Mouse (Mus musculus): ENCODE data around the gene Emcn. TPM values are rescaled to one million over a fixed set of nuclear protein-coding genes. Genes with fewer than 3 reads are reported as not detected.

Gene Emcn
- total and polyA plus RNA-seq, 3 experiments = not detected

GRCm38 (mm10) chr3:137298230-137298629, 42.6 kb upstream of the Emcn start:
- Histone ChIP-seq H3K9ac (ENCODE audit: control insufficient read depth, low read depth, low read length, poor library complexity, severe bottlenecking) (no peak overlapping the region), H3K4me3 (ENCODE audit: control insufficient read depth in 1 of 2, insufficient read depth in 1 of 2, low read depth in 2 of 2, low read length in 2 of 2) (no peak overlapping the region), H3K36me3 (ENCODE audit: control insufficient read depth in 1 of 2, insufficient read depth in 2 of 2, low read length in 2 of 2) (no peaks in the 10 kb centered on the region), H3K4me1 (ENCODE audit: control insufficient read depth in 1 of 2, insufficient read depth in 2 of 2, low read length in 2 of 2) (no peaks in the 10 kb centered on the region), H3K9me3 (replicated peaks; ENCODE audit: insufficient read depth, low read length) (no peaks in the 10 kb centered on the region), H3K79me2 (ENCODE audit: control insufficient read depth, insufficient read depth, low read length, poor library complexity) (no peaks in the 10 kb centered on the region), H3K27me3 (ENCODE audit: control insufficient read depth in 1 of 2, insufficient read depth in 2 of 2, low read length in 2 of 2) (no peaks in the 10 kb centered on the region), H3K27ac (ENCODE audit: control insufficient read depth, low read depth, low read length) (no peak overlapping the region)
- no peak for TF ChIP-seq USF1 (IDR thresholded peaks at IDR 0.05; ENCODE audit: low read depth, low read length)
- no peak for TF ChIP-seq ETS1 (IDR thresholded peaks at IDR 0.05; ENCODE audit: low read depth, low read length)
- TF ChIP-seq ELF1 (IDR thresholded peaks at IDR 0.05; ENCODE audit: low read depth, low read length) = no peak
- no peak for TF ChIP-seq RCOR1 (IDR thresholded peaks at IDR 0.05; ENCODE audit: low read depth, low read length)
- TF ChIP-seq USF2 (IDR thresholded peaks at IDR 0.05; ENCODE audit: borderline replicate concordance in 1 of 2, insufficient read depth in 1 of 2, low read depth in 1 of 2, low read length in 2 of 2) = no peak
- TF ChIP-seq NRF1 (IDR thresholded peaks at IDR 0.05; ENCODE audit: insufficient read depth, low read depth, low read length, poor library complexity, severe bottlenecking) = no peak
- TF ChIP-seq TCF12 (IDR thresholded peaks at IDR 0.05; ENCODE audit: low read depth, low read length) = no peak
- TF ChIP-seq E2F4 (IDR thresholded peaks at IDR 0.05; ENCODE audit: borderline replicate concordance, low read depth, low read length) = no peak
- TF ChIP-seq JUND (IDR thresholded peaks at IDR 0.05; ENCODE audit: low read depth, low read length) = no peak
- TF ChIP-seq CHD2 (IDR thresholded peaks at IDR 0.05; ENCODE audit: low read length) = no peak
- no peak for TF ChIP-seq EP300 (IDR thresholded peaks at IDR 0.05; ENCODE audit: low read depth in 1 of 2, low read length in 2 of 2)
- TF ChIP-seq ZMIZ1 (IDR thresholded peaks at IDR 0.05; ENCODE audit: low read depth, low read length) = no peak
- no peak for TF ChIP-seq RAD21 (IDR thresholded peaks at IDR 0.05; ENCODE audit: low read depth, low read length)
- TF ChIP-seq POLR2A (IDR thresholded peaks at IDR 0.05; ENCODE audit: control insufficient read depth in 1 of 2, insufficient read depth in 1 of 2, low read depth in 1 of 2, low read length in 2 of 2, poor library complexity in 1 of 2) = no peak
- no peak for DNase-seq (ENCODE audit: low read depth, low spot score)

- no peak for DNase-seq (ENCODE audit: low read depth, low spot score)
- TF ChIP-seq KAT2A (conservative IDR thresholded peaks at IDR 0.05; ENCODE audit: low read depth, low read length) = no peak
- TF ChIP-seq NRF1 (IDR thresholded peaks at IDR 0.05; ENCODE audit: insufficient read depth, low read depth, low read length, poor library complexity, severe bottlenecking) = no peak
- TF ChIP-seq MEF2A (IDR thresholded peaks at IDR 0.05; ENCODE audit: extremely low read depth, insufficient replicate concordance, low read depth, low read length, poor library complexity, severe bottlenecking) = no peak
- TF ChIP-seq MXI1 (IDR thresholded peaks at IDR 0.05; ENCODE audit: low read depth, low read length) = no peak
- no peak for TF ChIP-seq ZKSCAN1 (IDR thresholded peaks at IDR 0.05; ENCODE audit: low read depth, low read length)
- no peak for TF ChIP-seq CTCF (IDR thresholded peaks at IDR 0.05 in 2 of 3, conservative IDR thresholded peaks at IDR 0.05 in 1 of 3; ENCODE audit: control insufficient read depth in 1 of 3, insufficient read depth in 1 of 3, low read depth in 2 of 3, low read length in 3 of 3, poor library complexity in 1 of 3, severe bottlenecking in 1 of 3)
- no peak for TF ChIP-seq EP300 (IDR thresholded peaks at IDR 0.05; ENCODE audit: low read depth in 1 of 2, low read length in 2 of 2)
- TF ChIP-seq GABPA (IDR thresholded peaks at IDR 0.05; ENCODE audit: low read depth, low read length) = no peak
- TF ChIP-seq ZC3H11A (IDR thresholded peaks at IDR 0.05; ENCODE audit: low read depth, low read length) = no peak
- no peak for TF ChIP-seq CHD1 (IDR thresholded peaks at IDR 0.05; ENCODE audit: low read depth, low read length)
- no peak for TF ChIP-seq E2F4 (IDR thresholded peaks at IDR 0.05; ENCODE audit: borderline replicate concordance, low read depth, low read length)
- TF ChIP-seq ETS1 (IDR thresholded peaks at IDR 0.05; ENCODE audit: low read depth, low read length) = no peak
- no peak for TF ChIP-seq MAX (IDR thresholded peaks at IDR 0.05; ENCODE audit: low read length)
- TF ChIP-seq UBTF (IDR thresholded peaks at IDR 0.05; ENCODE audit: borderline replicate concordance, insufficient read depth, low read depth, low read length) = no peak
- no peak for TF ChIP-seq BHLHE40 (IDR thresholded peaks at IDR 0.05; ENCODE audit: borderline replicate concordance, low read depth, low read length)
- H3K27me3 ChIP-seq (ENCODE audit: control insufficient read depth in 1 of 2, insufficient read depth in 2 of 2, low read length in 2 of 2) = no peaks in the 10 kb centered on the region
- no peaks in the 10 kb centered on the region for H3K9me3 ChIP-seq (replicated peaks; ENCODE audit: insufficient read depth, low read length)
- H3K36me3 ChIP-seq (ENCODE audit: control insufficient read depth in 1 of 2, insufficient read depth in 2 of 2, low read length in 2 of 2) = no peaks in the 10 kb centered on the region
- no peak overlapping the region for H3K9ac ChIP-seq (ENCODE audit: control insufficient read depth, low read depth, low read length, poor library complexity, severe bottlenecking)
- H3K79me2 ChIP-seq (ENCODE audit: control insufficient read depth, insufficient read depth, low read length, poor library complexity) = no peaks in the 10 kb centered on the region
- no peak overlapping the region for H3K27ac ChIP-seq (ENCODE audit: control insufficient read depth, low read depth, low read length)
- no peaks in the 10 kb centered on the region for H3K4me1 ChIP-seq (ENCODE audit: control insufficient read depth in 1 of 2, insufficient read depth in 2 of 2, low read length in 2 of 2)
- H3K4me3 ChIP-seq (ENCODE audit: control insufficient read depth in 1 of 2, insufficient read depth in 1 of 2, low read depth in 2 of 2, low read length in 2 of 2) = no peak overlapping the region
Observed at GRCm38 (mm10) chr3:137300210-137300609, 40.7 kb upstream of the Emcn start.

Data from MEL (cell line).